Mouse (Mus musculus): ENCODE data around the gene Yod1.
A peak's percentile ranks its signal among the peaks of the same experiment; 100 is the strongest.

The Yod1 gene

DNA sequence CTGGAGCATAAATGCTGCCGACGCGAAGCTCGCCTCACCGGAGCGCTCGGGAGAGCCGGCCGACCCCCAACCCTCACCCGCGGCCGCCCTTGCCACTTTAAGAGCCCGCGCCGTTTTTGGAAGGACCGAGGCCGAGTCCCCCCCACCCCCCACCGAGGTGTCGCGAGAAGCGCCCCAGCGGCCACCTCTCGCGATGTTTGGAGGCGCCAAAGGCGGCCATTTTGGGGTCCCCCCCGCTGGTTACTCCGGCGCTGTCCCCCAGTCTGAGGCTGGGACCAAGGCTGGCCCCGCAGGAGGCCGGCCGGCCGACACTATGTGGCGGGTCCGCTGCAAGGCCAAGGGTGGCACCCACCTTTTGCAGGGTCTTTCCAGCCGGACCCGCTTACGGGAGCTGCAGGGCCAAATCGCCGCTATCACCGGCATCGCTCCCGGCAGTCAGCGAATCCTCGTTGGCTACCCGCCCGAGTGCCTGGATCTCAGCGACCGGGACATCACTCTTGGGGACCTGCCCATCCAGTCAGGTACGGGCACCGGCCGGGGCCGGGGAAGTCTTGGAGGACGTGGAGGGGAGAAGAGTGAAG lies at the start of gene Yod1:
Gene Yod1, plus strand, starts transcription at position 37 of the 581 bp plus-strand sequence.
- peak; percentile 92 for DNase-seq (ENCODE audit: extremely low spot score)

DNA sequence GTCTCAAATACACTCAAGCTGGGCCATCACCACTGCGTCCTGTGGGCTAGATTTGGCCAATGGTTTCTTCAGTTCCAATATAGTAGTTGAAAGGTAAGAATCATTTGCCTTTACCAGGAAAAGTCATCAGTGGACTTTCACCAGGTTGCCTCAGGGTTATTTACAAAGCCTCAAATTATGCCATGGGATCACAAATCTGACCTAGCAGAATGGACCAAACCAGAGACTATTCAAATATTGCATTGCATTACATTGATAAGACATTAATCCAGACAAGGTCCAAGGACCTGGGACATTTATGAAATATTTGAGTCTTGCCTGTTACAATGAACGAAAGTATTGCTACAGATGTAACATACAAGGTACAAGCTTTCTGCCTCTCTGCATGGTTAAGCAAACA lies 38.6 kb upstream of the Yod1 start:
- no peak for DNase-seq (ENCODE audit: extremely low spot score)

DNA sequence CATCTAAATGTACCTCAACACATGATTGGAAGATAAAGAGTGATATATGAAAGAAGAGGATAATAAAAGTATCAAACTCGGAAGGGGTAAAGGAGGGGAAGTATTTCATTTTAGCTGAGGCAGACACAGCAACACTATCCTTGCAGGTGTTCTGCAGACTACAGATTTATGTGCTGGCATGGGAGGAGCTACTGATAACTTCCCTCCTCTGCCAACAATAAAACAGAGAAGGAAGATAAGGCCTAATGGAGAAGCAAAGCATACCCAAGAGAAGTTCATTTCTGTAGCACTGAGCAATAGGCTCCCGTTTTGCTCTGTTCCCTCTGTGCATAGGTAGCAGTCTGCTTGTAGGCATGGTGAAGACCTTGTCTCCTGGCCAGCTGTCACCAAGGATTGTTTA lies 36.1 kb upstream of the Yod1 start:
- DNase-seq (ENCODE audit: extremely low spot score): no peak

DNA sequence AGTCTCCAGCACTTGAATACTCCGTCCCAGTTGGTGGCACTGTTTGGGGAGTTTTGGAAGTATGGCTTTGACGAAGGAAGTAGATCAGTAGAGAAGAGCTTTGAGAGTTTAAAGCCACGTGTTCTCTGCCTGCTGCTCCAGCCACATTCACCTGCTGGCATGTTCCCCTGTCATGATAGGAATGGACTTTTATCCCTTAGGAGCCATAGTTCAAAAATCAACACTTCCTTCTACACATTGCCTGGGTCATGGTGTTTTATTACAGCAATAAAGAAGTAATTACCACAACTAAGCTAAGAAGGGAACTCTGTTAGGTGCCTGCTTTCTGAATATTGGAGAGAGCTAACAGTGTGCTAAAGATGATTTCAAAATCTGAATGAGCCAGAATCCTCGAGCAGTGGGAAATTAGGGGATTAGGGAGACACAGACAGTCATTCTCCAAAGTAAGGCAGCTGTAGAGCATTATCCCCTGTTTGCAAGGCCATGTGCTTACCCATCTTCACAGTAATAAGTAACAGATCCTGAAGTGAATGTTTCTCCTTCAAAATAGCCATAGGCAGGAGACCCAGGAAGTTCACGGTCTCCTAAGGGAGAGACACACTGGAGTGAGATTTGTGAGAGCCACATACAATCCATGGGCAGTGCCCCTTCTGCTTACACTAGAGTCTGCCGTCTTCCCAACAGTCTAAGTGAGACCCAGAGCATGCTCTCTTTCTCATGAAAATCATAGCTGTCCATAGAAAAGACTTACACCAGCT lies 35.3 kb upstream of the Yod1 start:
- DNase-seq (ENCODE audit: extremely low spot score): no peak

DNA sequence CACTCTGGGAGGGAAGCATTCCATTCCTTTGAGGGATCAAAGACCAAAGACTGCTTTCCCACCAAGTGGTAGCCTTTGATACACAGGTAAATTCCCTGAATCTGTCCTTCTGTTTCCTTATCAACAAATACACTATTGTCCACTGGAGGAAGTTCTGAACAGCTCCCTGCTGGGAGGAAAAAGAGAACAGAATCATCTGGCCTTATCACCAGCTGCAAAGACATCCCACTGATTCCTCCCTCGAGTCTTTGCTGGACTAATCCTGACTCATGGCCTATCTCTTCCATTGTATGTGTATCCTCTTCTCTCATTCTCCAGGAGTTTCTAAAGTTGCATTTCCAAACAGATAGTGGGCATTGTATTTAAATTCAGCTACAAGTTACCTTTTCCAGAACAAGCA lies 33.2 kb upstream of the Yod1 start:
- DNase-seq (ENCODE audit: extremely low spot score): no peak

DNA sequence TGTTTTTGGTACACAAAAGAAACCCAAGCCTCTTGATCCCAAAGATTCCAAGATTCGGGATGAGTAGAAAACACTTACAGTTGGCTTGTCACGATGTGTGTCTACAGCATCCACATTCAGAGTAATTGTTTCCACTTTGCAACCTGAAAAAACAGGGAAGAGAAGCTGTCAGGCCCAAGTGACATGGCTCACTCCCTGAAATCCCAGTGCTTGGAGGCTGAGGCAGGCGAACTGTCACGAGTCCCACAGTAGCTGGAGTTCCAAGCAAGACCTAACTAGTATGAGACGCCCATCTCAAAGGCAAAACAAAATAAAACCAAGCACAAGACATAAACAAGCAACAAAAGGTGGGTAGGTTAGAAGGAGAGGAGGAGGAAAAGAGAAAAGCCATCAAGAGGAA lies 18.5 kb upstream of the Yod1 start:
- DNase-seq (ENCODE audit: extremely low spot score): no peak

DNA sequence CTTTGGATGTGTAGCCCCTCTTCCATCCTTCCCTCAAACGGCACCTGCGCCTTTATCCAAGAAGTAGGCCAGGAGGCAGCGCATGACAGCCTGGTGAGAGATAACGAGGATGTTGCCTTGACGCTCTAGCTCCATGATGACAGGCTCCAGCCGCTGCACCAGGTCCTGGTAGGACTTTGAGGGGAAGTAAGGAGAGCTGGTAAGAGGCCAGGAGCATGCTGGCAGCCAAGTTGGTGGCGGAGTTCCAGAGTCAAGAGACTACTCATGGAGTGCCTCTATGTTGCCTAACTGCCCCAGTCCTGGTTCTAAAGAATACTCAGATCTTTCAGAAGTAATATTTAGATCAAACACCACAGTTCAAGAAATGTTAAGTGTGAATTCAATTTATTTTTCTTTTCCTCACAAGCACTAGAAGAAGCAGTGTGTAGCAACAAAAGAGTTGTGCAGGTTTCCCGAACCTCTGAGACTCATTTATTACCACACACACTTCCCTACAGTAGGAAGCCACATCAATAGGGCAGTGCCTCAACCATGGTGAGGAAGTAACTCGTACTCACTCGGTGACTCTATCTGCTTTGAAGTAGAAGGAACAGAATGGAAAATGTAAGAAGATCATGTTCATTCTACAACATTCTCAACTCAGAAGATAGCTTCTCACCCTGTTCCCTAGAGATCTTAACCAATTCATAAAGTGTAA lies 17.0 kb upstream of the Yod1 start:
- DNase-seq (ENCODE audit: extremely low spot score): no peak

DNA sequence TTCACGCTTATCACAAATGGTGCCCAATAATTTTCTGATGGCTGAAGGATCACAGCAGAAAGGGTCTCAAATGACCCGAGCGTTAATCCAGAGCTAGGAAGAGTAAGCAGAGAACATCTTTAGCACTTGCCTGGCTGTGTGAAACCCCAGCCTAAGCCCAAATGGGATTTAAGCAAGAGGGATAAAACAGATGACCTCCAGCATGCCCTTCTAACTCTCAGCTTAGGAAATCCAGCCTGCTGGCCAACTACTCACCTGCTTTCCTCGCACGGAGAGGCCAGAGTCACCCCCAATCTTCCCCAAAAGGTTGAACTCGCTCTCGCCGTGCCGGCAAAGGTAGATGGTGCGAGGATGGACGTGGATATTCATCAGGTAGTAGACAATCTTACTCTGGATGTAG lies 15.2 kb upstream of the Yod1 start:
- DNase-seq (ENCODE audit: extremely low spot score): no peak

DNA sequence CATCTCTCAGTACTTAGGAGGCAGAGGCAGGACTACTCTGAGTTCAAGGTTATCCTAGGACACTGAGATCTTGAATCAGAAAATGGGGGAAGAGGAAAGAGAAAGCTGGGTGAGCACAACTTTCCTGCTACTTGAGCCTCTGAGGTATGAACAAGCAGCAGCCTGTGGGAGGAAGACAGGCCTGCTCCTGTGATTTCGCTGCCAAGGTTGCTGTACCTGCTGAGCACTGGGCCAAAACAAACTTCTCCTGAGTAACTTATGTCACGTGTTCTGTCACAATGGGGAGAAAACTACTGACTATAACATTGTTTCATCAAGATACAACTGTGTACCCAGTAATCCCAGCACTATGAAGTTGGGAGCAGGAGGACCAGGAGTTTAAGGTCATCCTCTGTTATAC lies 13.5 kb upstream of the Yod1 start:
- DNase-seq (ENCODE audit: extremely low spot score): no peak

DNA sequence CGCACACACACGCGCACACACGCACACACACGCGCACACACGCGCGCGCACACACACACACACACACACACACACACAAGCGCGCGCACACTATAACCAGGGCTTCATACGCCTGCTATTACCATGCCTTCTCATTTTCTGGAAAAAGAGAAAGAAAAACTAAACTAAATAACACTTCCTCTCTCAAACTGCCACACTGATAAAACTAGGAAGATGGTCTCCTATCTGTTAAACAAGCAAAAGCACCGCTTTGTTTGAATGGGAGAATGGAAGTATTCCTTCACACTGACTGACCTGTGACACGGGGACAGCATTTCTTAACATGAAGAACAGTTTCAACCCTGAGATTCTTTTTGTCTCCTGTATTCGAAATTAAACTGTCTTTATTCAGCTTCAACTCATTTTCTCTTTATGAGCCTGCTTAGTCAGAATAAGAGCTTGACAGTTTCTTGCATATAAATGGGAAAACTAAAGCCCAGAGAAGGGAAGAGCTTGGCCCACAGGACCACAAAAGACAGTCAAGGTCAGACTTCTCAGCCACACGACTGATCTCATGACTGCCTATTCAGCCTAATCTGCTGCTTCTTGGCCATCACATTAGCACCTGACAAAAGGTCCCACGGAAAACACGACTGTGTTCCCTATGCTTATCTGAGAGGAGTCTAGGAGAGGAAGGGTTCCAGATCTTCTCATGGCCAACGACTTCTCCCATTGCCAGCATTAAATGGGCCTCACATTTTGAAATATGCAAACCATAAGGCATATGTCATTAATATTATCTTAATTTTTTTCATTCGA lies 6.6 kb upstream of the Yod1 start:
- no peak for DNase-seq (ENCODE audit: extremely low spot score)

DNA sequence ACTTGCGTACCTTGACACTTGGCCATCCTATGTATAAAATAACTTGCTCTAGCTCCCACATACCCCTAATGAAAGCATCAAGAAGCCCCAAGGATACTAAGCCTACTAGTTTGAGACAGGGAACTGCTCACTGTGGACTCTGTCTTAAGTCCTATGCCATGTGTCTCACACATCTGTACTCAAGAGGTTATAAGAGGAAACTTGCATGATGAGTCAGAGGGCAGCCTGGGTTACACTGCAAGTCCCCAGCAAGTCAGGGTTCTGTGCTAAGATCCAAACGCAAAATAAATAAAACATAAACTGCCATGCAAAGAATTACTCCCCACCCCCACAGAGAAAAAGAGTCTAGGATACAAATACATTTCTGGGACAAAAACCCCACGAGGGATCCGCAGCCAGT lies 3.1 kb upstream of the Yod1 start:
- DNase-seq (ENCODE audit: extremely low spot score): no peak

DNA sequence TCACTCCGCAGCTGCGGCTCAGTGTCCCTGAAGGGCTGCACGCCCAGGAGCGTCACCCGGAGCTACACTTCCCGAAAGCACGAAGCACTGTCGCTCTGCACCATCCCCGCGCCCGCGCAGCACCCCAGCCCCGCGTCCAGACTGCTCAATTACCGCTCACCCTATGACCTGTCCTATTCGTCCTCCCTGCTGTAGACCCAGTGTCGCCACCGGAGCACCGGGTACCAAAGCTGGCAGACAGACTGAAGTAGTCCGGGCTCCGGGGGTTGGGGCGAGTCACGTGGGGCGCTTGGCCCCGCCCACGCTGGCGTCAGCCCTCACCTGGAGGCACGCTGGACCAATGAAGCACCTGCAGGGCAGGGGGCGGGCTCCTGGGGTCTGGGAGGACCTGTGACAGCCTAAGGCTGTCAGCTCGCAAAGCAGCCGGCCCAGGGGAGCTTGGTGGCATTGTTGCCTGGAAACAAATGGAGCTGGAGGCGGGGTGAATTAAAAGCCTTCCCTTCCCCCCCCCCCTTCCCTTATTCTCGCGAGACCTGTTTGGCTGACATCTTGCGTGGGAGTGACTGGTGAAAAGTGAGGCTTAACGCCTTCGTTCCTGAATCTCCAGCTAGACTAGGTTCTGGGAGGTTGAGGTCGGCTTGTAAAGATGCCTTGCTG lies 1.4 kb upstream of the Yod1 start, which contains the start of gene Gm29427:
Gene Gm29427, minus strand, starts transcription at position 239 of the 657 bp plus-strand sequence.
- peak; percentile 90 for DNase-seq (ENCODE audit: extremely low spot score)

DNA sequence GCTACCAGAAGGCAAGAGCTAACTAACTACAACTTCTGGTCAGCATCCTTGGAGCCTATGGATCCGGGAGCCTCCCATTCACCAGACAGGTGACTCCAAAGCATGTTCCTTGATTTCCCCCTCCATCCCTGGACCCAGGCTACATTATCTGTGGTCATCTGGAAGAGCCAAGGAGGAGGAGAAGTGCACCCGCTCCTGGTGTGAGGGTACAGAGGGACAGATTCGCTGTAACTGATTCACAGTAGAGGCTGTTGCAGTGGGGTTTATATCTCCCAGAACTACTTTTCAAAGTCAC lies 962 bp upstream of the Yod1 start:
- no peak for DNase-seq (ENCODE audit: extremely low spot score)

DNA sequence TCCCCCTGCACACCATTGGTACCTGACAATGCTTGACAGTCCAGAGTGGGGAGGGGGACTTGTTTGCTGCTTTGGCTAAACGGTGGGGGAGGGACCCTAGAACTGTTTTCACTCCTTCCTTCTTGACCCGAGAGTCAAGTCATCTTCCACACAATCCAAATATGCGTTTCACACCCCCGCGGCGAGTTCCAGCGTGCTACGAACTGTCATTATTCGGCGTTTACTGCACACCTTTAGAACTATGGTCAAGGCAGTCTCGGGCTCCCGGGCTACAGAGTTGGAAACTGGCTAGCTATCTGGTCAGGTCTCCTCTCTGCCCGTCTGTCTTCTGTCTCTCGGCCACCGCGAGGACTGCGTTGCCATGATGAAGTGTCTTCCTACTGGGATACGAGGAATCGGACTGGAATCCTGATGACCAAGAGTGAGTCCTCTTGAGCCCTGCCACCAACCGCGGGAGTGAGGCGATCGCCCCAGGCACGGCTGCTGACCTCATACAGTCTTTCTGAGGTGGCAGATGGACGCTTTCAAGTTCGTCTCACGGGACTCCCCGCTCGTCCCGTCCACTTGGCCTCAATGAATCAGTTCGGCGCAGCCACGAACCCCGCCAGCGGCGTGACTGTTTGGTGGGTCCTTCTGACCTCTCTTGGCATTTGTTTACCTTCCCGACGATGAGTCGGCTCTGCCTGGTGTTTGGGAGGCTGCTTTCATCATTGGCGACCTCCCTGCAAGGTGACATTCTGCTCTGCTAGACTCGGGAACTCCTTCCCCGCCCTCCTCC lies 425 bp upstream of the Yod1 start:
- DNase-seq (ENCODE audit: extremely low spot score): peak; percentile 20

DNA sequence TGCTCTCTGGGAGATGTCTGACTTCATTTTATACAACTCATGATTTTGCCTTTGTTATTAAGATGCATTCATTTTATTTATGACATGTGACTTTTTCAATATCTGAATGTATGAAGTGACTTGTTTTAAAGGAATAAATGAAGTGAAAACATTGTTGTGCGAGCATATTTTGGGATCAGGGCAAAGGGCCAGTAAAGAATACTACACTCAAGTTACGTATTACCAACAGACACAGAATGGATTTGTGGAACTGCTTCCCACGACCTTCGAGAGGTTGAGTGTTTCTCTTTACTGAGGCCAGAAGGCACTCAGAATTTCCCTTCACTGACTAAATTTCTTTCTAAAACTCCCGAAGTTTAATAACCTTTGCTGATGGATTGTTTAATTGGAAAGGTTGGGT lies 7.1 kb downstream of the Yod1 start:
- no peak for DNase-seq (ENCODE audit: extremely low spot score)

DNA sequence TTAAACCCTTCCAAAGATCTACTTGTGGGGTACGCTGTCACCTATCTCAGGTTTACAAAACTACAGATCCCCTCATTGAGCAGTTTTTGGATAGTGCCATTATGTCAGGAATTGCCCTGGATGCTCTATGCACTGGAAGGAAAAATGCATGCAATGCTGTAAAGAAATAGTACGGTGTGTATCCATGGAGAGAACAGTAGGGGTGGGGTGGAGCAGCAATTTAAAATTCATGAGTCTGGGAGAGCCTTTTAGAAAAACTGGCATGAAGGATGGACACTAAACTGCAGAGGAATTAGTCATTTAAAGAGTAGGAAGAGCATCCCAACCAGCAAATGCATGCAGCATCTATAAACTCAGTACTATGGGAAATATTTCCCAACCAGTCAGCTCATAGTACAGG lies 9.3 kb downstream of the Yod1 start:
- DNase-seq (ENCODE audit: extremely low spot score): no peak

DNA sequence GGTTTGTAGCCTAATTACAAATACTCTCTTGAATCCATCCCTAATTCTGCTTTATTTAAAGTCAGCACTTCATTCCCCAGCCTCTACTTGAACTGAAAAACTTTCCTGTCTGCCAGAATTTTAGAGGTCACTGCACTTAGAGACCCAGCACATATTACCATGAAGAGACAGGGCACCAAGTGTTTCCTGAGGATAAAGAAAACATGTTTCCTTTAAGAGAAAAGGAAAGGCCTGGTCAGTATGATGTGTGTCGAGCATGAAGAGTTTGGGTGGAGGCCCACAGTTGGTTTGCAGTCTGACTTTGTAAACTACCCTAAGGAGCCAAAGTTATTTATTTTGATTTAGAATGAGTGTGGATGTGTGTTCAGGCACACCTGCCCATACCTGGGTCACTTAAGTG lies 10.9 kb downstream of the Yod1 start:
- no peak for DNase-seq (ENCODE audit: extremely low spot score)

DNA sequence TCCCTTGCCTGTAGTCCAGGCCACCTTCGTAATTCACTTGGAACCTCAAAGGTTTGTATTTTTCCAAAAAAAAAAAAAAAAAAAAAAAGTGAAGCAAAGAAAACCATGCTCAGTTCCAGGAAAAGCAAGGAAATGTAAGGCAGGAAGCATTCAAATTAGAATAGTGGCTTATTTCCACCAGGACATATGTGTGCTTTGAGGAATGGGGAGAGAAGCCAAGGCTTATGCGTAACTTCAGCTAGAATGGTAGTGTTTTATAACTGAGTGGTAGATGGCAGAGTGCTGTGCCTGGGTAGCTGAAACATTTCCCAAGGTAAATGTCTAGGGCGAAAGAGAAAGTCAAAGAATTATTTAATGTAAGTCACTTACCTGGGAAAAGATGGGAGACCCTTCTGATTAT lies 11.6 kb downstream of the Yod1 start:
- no peak for DNase-seq (ENCODE audit: extremely low spot score)

DNA sequence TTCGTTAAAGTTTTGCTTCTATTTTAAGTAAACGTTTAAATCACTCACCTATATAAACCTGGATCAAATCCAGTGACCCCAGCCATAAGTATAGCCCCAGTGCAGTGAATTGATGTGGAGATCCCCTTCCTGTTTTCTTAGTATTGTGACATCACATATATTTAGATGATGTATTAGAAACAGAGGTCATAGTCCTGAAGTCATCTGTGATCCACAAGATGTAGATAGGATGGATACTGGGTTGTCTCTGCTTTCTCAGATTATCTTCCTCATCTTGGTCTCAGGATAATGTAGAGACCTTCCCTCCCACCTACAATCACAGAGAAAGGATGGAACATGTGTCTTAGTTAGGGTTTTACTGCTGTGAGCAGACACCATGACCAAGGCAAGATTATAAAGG lies 12.0 kb downstream of the Yod1 start, which contains the start of gene Pfkfb2:
Gene Pfkfb2, minus strand, starts transcription at position 101 of the 400 bp plus-strand sequence.
- DNase-seq (ENCODE audit: extremely low spot score): no peak

DNA sequence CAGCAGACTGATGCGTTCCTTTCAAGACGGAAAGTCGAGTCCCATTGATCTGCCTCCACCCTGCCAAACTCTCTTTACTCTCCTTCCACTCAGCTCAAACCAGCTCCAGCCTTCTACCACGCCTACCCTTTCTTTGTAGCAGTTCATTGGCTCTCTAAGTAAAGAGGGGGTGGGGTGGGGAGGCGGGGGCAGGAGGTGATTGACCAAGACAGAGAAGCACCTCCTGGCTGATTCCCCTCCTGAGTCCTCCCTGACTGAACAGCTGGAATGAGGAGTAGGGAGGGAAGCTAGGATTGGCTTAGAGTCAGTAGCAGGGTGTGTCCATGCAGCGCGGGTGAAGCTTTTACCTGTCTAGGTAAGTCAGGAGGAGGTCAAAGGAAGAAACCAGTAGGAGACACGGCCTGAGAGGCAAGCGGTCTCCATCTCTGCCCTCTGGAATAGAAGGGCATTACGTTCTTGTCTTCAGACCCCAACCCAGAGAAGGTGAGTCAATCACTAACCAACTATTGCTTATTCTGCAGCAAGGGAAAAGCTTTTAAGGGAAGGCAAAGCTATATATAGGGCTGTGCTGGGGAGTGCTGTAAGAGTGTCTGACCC lies 14.7 kb downstream of the Yod1 start, which contains the start of gene AA986860:
Gene AA986860, plus strand, starts transcription at position 236 of the 597 bp plus-strand sequence.
- DNase-seq (ENCODE audit: extremely low spot score): peak; percentile 62

Data from embryo, embryonic 9.5 days (tissue).